ENCODE assay signal across 8 mouse cellular contexts in genomic region chr17:44777337-44777804, GRCm38 (mm10). TPM values are rescaled to one million over a fixed set of nuclear protein-coding genes. Genes with fewer than 3 reads are reported as not detected.
A peak's percentile ranks its signal among the peaks of the same experiment; 100 is the strongest.
DNase-seq lines count a peak whose midpoint lies in the region; ATAC-seq and TF ChIP-seq lines count a peak whose summit lies in the region.

No protein-coding gene starts in this region.

- WGBS in heart, embryonic 12.5 days = under 1% methylated on average over 35 of the region's 35 CpGs
- WGBS in kidney, postnatal 0 days = under 1% methylated on average over 33 of the region's 35 CpGs
- WGBS in liver, embryonic 11.5 days = 0% methylated on average over 34 of the region's 35 CpGs
- under 1% methylated on average over 31 of the region's 35 CpGs for WGBS in stomach, postnatal 0 days

- H3K79me2 ChIP-seq in myocyte (ENCODE audit: control insufficient read depth, insufficient read depth) = no peaks in the 10 kb centered on the region

- peak; percentile 84 for ATAC-seq in heart, embryonic 12.5 days (ENCODE audit: insufficient number of reproducible peaks, low FRiP score)
- ATAC-seq in kidney, postnatal 0 days (replicated peaks; ENCODE audit: low FRiP score, low read depth) = peak; percentile 83
- ATAC-seq in liver, embryonic 11.5 days (replicated peaks; ENCODE audit: low FRiP score) = peak; percentile 79
- peak; percentile 87 for ATAC-seq in stomach, postnatal 0 days (ENCODE audit: low FRiP score, low TSS enrichment)

- H3K4me2 ChIP-seq in heart, embryonic 12.5 days = peak overlapping the region; percentile 80
- H3K4me2 ChIP-seq in kidney, postnatal 0 days (ENCODE audit: low read length) = peak overlapping the region; percentile 85
- peak overlapping the region; percentile 79 for H3K4me2 ChIP-seq in liver, embryonic 11.5 days
- peak overlapping the region; percentile 93 for H3K4me2 ChIP-seq in myocyte (ENCODE audit: low read depth)
- H3K4me2 ChIP-seq in stomach, postnatal 0 days (replicated peaks; ENCODE audit: low read depth) = peak overlapping the region; percentile 77

- H3K27me3 ChIP-seq in heart, embryonic 12.5 days (replicated peaks) = no peaks in the 10 kb centered on the region
- H3K27me3 ChIP-seq in kidney, postnatal 0 days (ENCODE audit: insufficient read depth, low read length) = no peaks in the 10 kb centered on the region
- H3K27me3 ChIP-seq in liver, embryonic 11.5 days (replicated peaks; ENCODE audit: control insufficient read depth, insufficient read depth, low read length) = no peaks in the 10 kb centered on the region
- H3K27me3 ChIP-seq in myocyte (ENCODE audit: control insufficient read depth, insufficient read depth, insufficient read length) = no peaks in the 10 kb centered on the region
- H3K27me3 ChIP-seq in stomach, postnatal 0 days (ENCODE audit: control insufficient read depth, insufficient read depth, low read length) = no peaks in the 10 kb centered on the region

- no peaks in the 10 kb centered on the region for H3K9me3 ChIP-seq in heart, embryonic 12.5 days (replicated peaks)
- H3K9me3 ChIP-seq in kidney, postnatal 0 days (replicated peaks; ENCODE audit: low read length) = no peaks in the 10 kb centered on the region
- no peaks in the 10 kb centered on the region for H3K9me3 ChIP-seq in liver, embryonic 11.5 days (ENCODE audit: control insufficient read depth, low read length)
- no peaks in the 10 kb centered on the region for H3K9me3 ChIP-seq in stomach, postnatal 0 days (ENCODE audit: control insufficient read depth, low read length)

- peak overlapping the region; percentile 5 for H3K27ac ChIP-seq in embryonic fibroblast, embryonic 13.5 days (ENCODE audit: insufficient read depth, low read length)
- peak overlapping the region; percentile 88 for H3K27ac ChIP-seq in heart, embryonic 12.5 days (ENCODE audit: poor library complexity, severe bottlenecking)
- peak overlapping the region; percentile 92 for H3K27ac ChIP-seq in kidney, postnatal 0 days
- H3K27ac ChIP-seq in liver, embryonic 11.5 days (ENCODE audit: low read depth, low read length) = peak overlapping the region; percentile 76
- peak overlapping the region; percentile 92 for H3K27ac ChIP-seq in stomach, postnatal 0 days (replicated peaks)

- H3K4me1 ChIP-seq in embryonic fibroblast, embryonic 13.5 days (ENCODE audit: control insufficient read depth, insufficient read depth, low read length) = peaks cover 3% of the 10 kb centered on the region
- peaks cover 7% of the 10 kb centered on the region; the same call in 1 of the 2 replicates for H3K4me1 ChIP-seq in heart, embryonic 12.5 days (replicated peaks)
- H3K4me1 ChIP-seq in kidney, postnatal 0 days (replicated peaks; ENCODE audit: insufficient read depth, low read length) = 0 out of 2 replicates have a peak, but pooled peaks cover 3% of the 10 kb centered on the region
- peaks cover 6% of the 10 kb centered on the region for H3K4me1 ChIP-seq in liver, embryonic 11.5 days (replicated peaks; ENCODE audit: control insufficient read depth, insufficient read depth, low read length)
- no peaks in the 10 kb centered on the region for H3K4me1 ChIP-seq in stomach, postnatal 0 days (replicated peaks; ENCODE audit: control insufficient read depth, insufficient read depth)

- peak overlapping the region; percentile 63 for H3ac ChIP-seq in myocyte (ENCODE audit: control insufficient read depth, insufficient read length)

- DNase-seq in A20 (ENCODE audit: low read depth, low spot score) = peak; percentile 74
- DNase-seq in adrenal gland, postnatal 4 days (ENCODE audit: low spot score in 2 of 2) = peak; percentile 33 to 53
- DNase-seq in kidney, postnatal 0 days (ENCODE audit: low spot score) = peak; percentile 82
- DNase-seq in liver, embryonic 11.5 days (ENCODE audit: low spot score) = peak; percentile 73
- DNase-seq in stomach, postnatal 0 days (ENCODE audit: low spot score) = peak; percentile 70

- H3K4me3 ChIP-seq in embryonic fibroblast, embryonic 13.5 days (ENCODE audit: insufficient read depth, low read length) = peak overlapping the region; percentile 44
- H3K4me3 ChIP-seq in heart, embryonic 12.5 days = peak overlapping the region; percentile 93
- H3K4me3 ChIP-seq in kidney, postnatal 0 days (replicated peaks; ENCODE audit: low read depth, low read length) = peak overlapping the region; percentile 97
- peak overlapping the region; percentile 94 for H3K4me3 ChIP-seq in liver, embryonic 11.5 days (ENCODE audit: low read depth, low read length)
- H3K4me3 ChIP-seq in myocyte = peak overlapping the region; percentile 49
- H3K4me3 ChIP-seq in stomach, postnatal 0 days (ENCODE audit: low read depth, low read length) = peak overlapping the region; percentile 85

- TF ChIP-seq EP300 in stomach, postnatal 0 days (optimal IDR thresholded peaks at IDR 0.05) = no peak

- H3K9ac ChIP-seq in heart, embryonic 12.5 days = peak overlapping the region; percentile 95
- H3K9ac ChIP-seq in kidney, postnatal 0 days (ENCODE audit: low read depth, low read length) = peak overlapping the region; percentile 93
- H3K9ac ChIP-seq in liver, embryonic 11.5 days (ENCODE audit: low read depth, low read length) = peak overlapping the region; percentile 96
- peak overlapping the region; percentile 87 for H3K9ac ChIP-seq in stomach, postnatal 0 days (ENCODE audit: low read length)

- TF ChIP-seq CTCF in embryonic fibroblast, embryonic 13.5 days (IDR thresholded peaks at IDR 0.05; ENCODE audit: borderline replicate concordance, insufficient read depth, low read length) = no peak
- no peak for TF ChIP-seq CTCF in kidney, postnatal 0 days (IDR thresholded peaks at IDR 0.05; ENCODE audit: low read depth)
- no peak for TF ChIP-seq CTCF in stomach, postnatal 0 days (IDR thresholded peaks at IDR 0.05; ENCODE audit: low read depth)

- no peaks in the 10 kb centered on the region for H3K36me3 ChIP-seq in heart, embryonic 12.5 days
- H3K36me3 ChIP-seq in kidney, postnatal 0 days (ENCODE audit: insufficient read depth, low read length) = no peaks in the 10 kb centered on the region
- no peaks in the 10 kb centered on the region for H3K36me3 ChIP-seq in liver, embryonic 11.5 days (ENCODE audit: control insufficient read depth, insufficient read depth, low read length)
- H3K36me3 ChIP-seq in myocyte (ENCODE audit: control insufficient read depth, insufficient read depth) = no peaks in the 10 kb centered on the region
- H3K36me3 ChIP-seq in stomach, postnatal 0 days (ENCODE audit: control insufficient read depth, insufficient read depth, low read length) = no peaks in the 10 kb centered on the region

- TF ChIP-seq POLR2A in embryonic fibroblast, embryonic 13.5 days (IDR thresholded peaks at IDR 0.05; ENCODE audit: low read depth, low read length) = peak; percentile 79
- TF ChIP-seq POLR2A in myocyte (IDR thresholded peaks at IDR 0.05; ENCODE audit: insufficient read length, low read depth) = no peak

TF ChIP-seq in myocyte, 11 proteins besides CTCF, POLR2A, EP300 and RAD21:
- TF ChIP-seq MYOD1 (IDR thresholded peaks at IDR 0.05; ENCODE audit: control insufficient read depth in 1 of 3, insufficient read length in 2 of 3, low read depth in 2 of 3) (peak in 1 of 3 experiments; percentile 32), POLR2AphosphoS2 (IDR thresholded peaks at IDR 0.05; ENCODE audit: insufficient read length, low read depth) (no peak), MYOG (IDR thresholded peaks at IDR 0.05; ENCODE audit: control insufficient read depth in 1 of 3, insufficient read depth in 1 of 3, insufficient read length in 2 of 3, low read depth in 2 of 3) (peak in 1 of 3 experiments; percentile 11)

RNA-seq across cellular contexts. Expression of gene Supt3, which starts 0.4 kb away (rescaled TPM):
- 10 to 100 TPM; 23.5 to 25.9 TPM for total RNA-seq in adrenal gland, postnatal 4 days (2021)
- polyA plus RNA-seq in embryonic fibroblast, embryonic 13.5 days (2011; ENCODE audit: insufficient read length, low read depth, missing spikeins) = 20.5 and 20.7 TPM in 2 replicates
- 23.1 and 26.9 TPM in 2 replicates for polyA plus RNA-seq in heart, embryonic 12.5 days (2016; fragmentation: Nextera tagmentation; extraction: Ambion mirVana)
- 19.2 and 21.3 TPM in 2 replicates for polyA plus RNA-seq in kidney, postnatal 0 days (2015; fragmentation: Nextera tagmentation; extraction: Ambion mirVana)
- 15.6 and 17.7 TPM in 2 replicates for polyA plus RNA-seq in liver, embryonic 11.5 days (2014; fragmentation: Nextera tagmentation; extraction: Ambion mirVana)
- 30.9 TPM for polyA plus RNA-seq in myocyte (2012; fragmentation: generic; extraction: Trizol)
- 8.9 and 10.7 TPM in 2 replicates for polyA plus RNA-seq in stomach, postnatal 0 days (2015; fragmentation: Nextera tagmentation; extraction: Ambion mirVana)

RNA-seq across cellular contexts. Expression of gene Runx2, which starts 37.2 kb away (rescaled TPM):
- 1 to 10 TPM; 7.3 to 8.8 TPM for total RNA-seq in adrenal gland, postnatal 4 days (2021)
- 26.6 and 38.4 TPM in 2 replicates for polyA plus RNA-seq in embryonic fibroblast, embryonic 13.5 days (2011; ENCODE audit: insufficient read length, low read depth, missing spikeins)
- 0.35 and 0.77 TPM in 2 replicates for polyA plus RNA-seq in heart, embryonic 12.5 days (2016; fragmentation: Nextera tagmentation; extraction: Ambion mirVana)
- polyA plus RNA-seq in kidney, postnatal 0 days (2015; fragmentation: Nextera tagmentation; extraction: Ambion mirVana) = 3.8 and 4.0 TPM in 2 replicates
- 1.0 and 1.7 TPM in 2 replicates for polyA plus RNA-seq in liver, embryonic 11.5 days (2014; fragmentation: Nextera tagmentation; extraction: Ambion mirVana)
- polyA plus RNA-seq in myocyte (2012; fragmentation: generic; extraction: Trizol) = 6.7 TPM
- 0.53 and 0.80 TPM in 2 replicates for polyA plus RNA-seq in stomach, postnatal 0 days (2015; fragmentation: Nextera tagmentation; extraction: Ambion mirVana)

Comparison
In these comparisons a context has a peak if more than half of its experiments do, and no peak if none do; other contexts are left out.
1. Peak in every context shown above with its lines: DNase-seq, ATAC-seq, H3K4me3 ChIP-seq and H3K27ac ChIP-seq.
2. H3K27ac ChIP-seq: peak in every context shown above with its lines; median percentile 92 in kidney, postnatal 0 days; 92 in stomach, postnatal 0 days; 88 in heart, embryonic 12.5 days; 76 in liver, embryonic 11.5 days; 5 in embryonic fibroblast, embryonic 13.5 days.
3. H3K4me3 ChIP-seq: peak in every context shown above with its lines; median percentile 97 in kidney, postnatal 0 days; 94 in liver, embryonic 11.5 days; 93 in heart, embryonic 12.5 days; 85 in stomach, postnatal 0 days; 49 in myocyte; 44 in embryonic fibroblast, embryonic 13.5 days.